Mouse (Mus musculus) ES-Bruce4 (cell line): ENCODE data around the gene B3gnt2. TPM values are rescaled to one million over a fixed set of nuclear protein-coding genes. Genes with fewer than 3 reads are reported as not detected.

Source experiments
- H3K27ac ChIP-seq: 2 replicates; pipeline ENCODE4 v1.5.1; 2012; ENCODE audit warnings: low read length, inconsistent platforms; ENCODE audit not compliant: insufficient read depth
- H3K27me3 ChIP-seq: 2 replicates; pipeline ENCODE4 v1.6.1; 2012; ENCODE audit warnings: mild to moderate bottlenecking, low read length, inconsistent platforms; ENCODE audit not compliant: control insufficient read depth, poor library complexity, insufficient read depth, severe bottlenecking
- H3K36me3 ChIP-seq: 2 replicates; pipeline ENCODE4 v1.6.1; 2012; ENCODE audit warnings: inconsistent platforms, mild to moderate bottlenecking, low read length, moderate library complexity; ENCODE audit not compliant: control insufficient read depth, poor library complexity, insufficient read depth, severe bottlenecking
- H3K4me1 ChIP-seq: one replicate; pipeline ENCODE4 v1.8.1; 2011; ENCODE audit warnings: low read length; ENCODE audit not compliant: control insufficient read depth, insufficient read depth
- H3K4me3 ChIP-seq: 2 replicates; pipeline ENCODE4 v1.5.1; 2011; ENCODE audit warnings: low read depth, mild to moderate bottlenecking, low read length
- H3K9ac ChIP-seq: 2 replicates; pipeline ENCODE4 v1.6.1; 2012; ENCODE audit warnings: low read depth, mild to moderate bottlenecking, inconsistent platforms; ENCODE audit not compliant: poor library complexity, severe bottlenecking
- H3K9me3 ChIP-seq: replicated peaks from 2 replicates; pipeline ENCODE4 v1.6.1; 2012; ENCODE audit warnings: mild to moderate bottlenecking, low read length, inconsistent platforms; ENCODE audit not compliant: control insufficient read depth, poor library complexity, insufficient read depth, severe bottlenecking
- CTCF ChIP-seq: IDR thresholded peaks from one replicate; pipeline ENCODE4 v1.8.1; 2011; ENCODE audit warnings: low read depth, low read length
- EP300 ChIP-seq: IDR thresholded peaks from 2 replicates; pipeline ENCODE4 v1.6.1; 2011; ENCODE audit warnings: low read depth, low read length; ENCODE audit not compliant: insufficient read depth
- POLR2A ChIP-seq: IDR thresholded peaks from one replicate; pipeline ENCODE4 v1.8.1; 2011; ENCODE audit warnings: low read length; ENCODE audit not compliant: insufficient read depth
- polyA plus RNA-seq: library from polyadenylated mRNA; stranded (reverse); fragments of >200 nt; gene quantifications from 2 replicates; pipeline ENCODE4 v1.2.4, GENCODE M21; 2011; ENCODE audit warnings: low read depth; ENCODE audit not compliant: missing spikeins, insufficient read depth, insufficient read length

Gene B3gnt2
- 3.5 and 16.7 TPM in 2 replicates for polyA plus RNA-seq

DNA sequence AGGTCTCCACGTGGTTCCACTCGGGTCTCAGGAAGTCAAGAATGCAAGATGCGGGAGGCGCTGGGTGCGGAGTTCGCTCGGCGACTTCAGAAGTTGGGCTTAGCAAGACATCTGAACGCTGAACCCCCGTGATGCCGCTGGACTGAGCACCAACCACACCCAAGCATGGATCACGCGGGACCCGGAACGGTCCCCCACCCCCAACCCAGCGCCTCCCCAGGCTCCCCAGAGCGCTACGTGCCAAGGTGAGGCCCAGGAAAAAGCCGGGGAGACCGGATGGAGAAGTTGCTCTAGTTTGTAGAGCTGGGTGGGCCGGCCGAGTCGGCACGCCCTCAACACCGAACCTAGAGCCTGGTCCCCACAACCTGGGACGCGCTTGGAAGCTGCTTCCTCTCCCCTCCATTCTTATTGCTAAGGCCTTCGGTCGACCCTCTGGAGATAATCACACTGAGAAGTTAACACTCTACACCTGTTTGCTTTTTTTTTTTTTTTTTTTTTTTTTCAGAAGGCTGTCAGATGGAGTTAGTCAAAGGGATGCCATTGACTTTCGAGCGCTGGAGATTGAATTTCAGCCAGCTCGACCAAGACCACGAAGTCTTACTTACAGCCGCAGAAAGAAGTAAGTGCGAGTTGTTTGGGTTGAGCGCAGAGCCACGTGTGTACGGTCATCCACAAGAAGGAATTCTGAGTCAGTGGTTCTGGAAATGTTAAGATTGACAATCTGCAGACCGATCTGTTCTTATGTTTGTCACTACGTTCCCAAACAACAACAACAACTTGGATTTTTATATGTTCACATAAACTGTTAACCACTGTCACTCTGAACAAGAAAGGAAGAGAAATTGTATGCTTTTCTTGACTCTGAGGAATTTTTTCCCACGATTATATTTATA is at the start of gene B3gnt2:
TSS of gene B3gnt2 (minus strand) at position 627 of the 893 bp plus-strand sequence.
- no peaks in the 10 kb centered on the region for H3K9me3 ChIP-seq
- 0 out of 2 replicates have a peak, but pooled peaks have one; percentile 23 for TF ChIP-seq EP300
- no peak for TF ChIP-seq POLR2A
- H3K36me3 ChIP-seq = no peaks in the 10 kb centered on the region
- peak within 1 kb of the TSS; percentile 73 for H3K27ac ChIP-seq
- H3K27me3 ChIP-seq = no peaks in the 10 kb centered on the region
- H3K9ac ChIP-seq = peak within 1 kb of the TSS; percentile 93
- H3K4me3 ChIP-seq = peak within 1 kb of the TSS; percentile 67
- H3K4me1 ChIP-seq = peaks cover 5% of the 10 kb centered on the region

DNA sequence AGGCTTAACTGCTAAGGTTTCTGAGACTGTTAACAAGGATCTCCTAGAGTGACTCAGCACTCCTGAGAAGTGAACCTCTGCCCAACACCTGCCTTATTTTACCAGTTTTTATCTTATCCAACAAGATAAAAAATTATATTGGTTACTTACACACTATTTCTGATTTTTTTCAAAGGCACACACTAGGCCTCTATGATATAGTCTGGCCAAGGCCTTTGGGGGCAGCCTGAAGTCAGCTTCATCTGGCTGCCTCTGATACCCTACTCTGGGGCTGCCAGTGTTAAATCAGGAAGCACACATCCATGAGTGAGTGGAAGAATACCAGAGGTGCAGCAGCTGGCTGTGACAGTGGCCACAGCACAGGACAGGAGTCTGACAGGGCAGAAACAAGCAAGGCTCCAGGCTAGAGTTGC is 45.7 kb upstream of the B3gnt2 start:
- Histone ChIP-seq H3K36me3 (no peaks in the 10 kb centered on the region), H3K4me1 (no peaks in the 10 kb centered on the region)

DNA sequence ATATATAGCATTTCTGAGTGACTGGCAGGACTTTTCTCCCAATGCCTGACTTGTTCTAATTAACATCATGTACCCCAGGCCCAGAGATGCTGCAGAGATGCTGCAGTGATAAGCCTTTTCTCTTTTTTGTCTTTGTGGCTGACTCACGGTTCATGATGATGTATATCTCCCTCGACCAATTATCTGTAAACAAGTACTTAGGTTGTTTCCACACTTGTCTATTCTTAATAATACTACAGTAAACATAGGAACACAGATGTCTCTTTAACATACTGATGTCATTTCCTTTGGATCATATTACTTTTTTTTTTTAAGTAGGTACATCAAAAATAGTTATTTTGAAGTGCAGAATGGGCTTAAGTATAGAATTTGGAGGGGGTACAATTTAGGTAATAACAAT is 42.2 kb upstream of the B3gnt2 start:
- no peaks in the 10 kb centered on the region; the same call in 1 of the 2 replicates for H3K36me3 ChIP-seq
- no peak overlapping the region for H3K27ac ChIP-seq
- no peak for TF ChIP-seq CTCF
- TF ChIP-seq EP300 = no peak
- no peak for TF ChIP-seq POLR2A
- no peak overlapping the region for H3K9ac ChIP-seq
- H3K4me1 ChIP-seq = peaks cover 4% of the 10 kb centered on the region
- no peaks in the 10 kb centered on the region for H3K27me3 ChIP-seq
- H3K4me3 ChIP-seq = no peak overlapping the region
- peaks cover 19% of the 10 kb centered on the region for H3K9me3 ChIP-seq

More for the DNA sequence above, 45.7 kb upstream of the B3gnt2 start:
- Histone ChIP-seq H3K4me3 (no peak overlapping the region), H3K27ac (no peak overlapping the region), H3K9me3 (peaks cover 15% of the 10 kb centered on the region), H3K27me3 (no peaks in the 10 kb centered on the region), H3K9ac (no peak overlapping the region)
- TF ChIP-seq EP300 = no peak
- no peak for TF ChIP-seq CTCF
- TF ChIP-seq POLR2A = no peak

DNA sequence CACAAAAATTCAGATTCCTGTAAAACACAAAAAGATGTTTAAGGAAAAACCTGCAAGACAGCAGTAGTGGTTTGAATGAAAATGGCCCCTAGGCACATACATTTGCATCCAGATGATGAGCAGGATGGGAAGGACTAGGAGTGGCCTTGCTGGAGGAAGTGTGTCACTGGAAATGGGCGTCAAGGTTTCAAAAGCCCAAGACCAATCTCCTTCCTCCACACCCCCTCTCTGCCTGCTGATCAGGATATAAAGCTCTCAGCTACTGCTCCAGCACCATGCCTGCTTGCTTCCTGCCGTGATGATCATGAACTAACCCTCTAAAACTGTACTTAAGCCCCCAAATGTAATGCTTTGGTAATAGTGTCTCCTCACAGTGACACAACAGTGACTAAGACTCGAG is 39.3 kb upstream of the B3gnt2 start:
- no peak overlapping the region for H3K9ac ChIP-seq
- H3K27ac ChIP-seq = peak overlapping the region; percentile 85
- H3K4me1 ChIP-seq = peaks cover 4% of the 10 kb centered on the region
- no peaks in the 10 kb centered on the region; the same call in 1 of the 2 replicates for H3K36me3 ChIP-seq
- TF ChIP-seq EP300 (no peak), POLR2A (no peak), CTCF (no peak)
- peaks cover 19% of the 10 kb centered on the region for H3K9me3 ChIP-seq
- H3K27me3 ChIP-seq = no peaks in the 10 kb centered on the region
- H3K4me3 ChIP-seq = no peak overlapping the region

DNA sequence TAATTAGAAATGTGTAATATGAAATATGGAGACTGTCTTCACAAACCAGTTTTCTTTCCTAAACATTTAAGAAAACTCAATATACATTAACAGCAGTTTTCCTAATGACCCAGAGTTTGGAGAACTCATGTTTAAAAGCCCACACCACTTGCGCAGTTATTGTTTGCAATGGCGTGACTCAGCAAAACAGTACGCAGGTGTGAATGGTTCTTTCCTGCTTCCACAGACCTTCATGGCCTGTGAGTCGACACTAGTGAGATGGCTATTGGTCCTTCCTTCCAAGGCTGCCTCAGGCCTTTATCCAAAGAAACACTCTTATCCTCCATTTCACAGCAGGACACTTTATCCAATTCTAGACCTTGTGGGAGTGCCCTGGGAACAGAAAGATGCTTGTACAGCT is 36.9 kb upstream of the B3gnt2 start:
- no peak for TF ChIP-seq EP300
- H3K27me3 ChIP-seq = no peaks in the 10 kb centered on the region
- no peak overlapping the region for H3K27ac ChIP-seq
- H3K36me3 ChIP-seq = no peaks in the 10 kb centered on the region; the same call in 1 of the 2 replicates
- peaks cover 8% of the 10 kb centered on the region; the same call in 1 of the 2 replicates for H3K9me3 ChIP-seq
- H3K9ac ChIP-seq = no peak overlapping the region
- no peak overlapping the region for H3K4me3 ChIP-seq
- peaks cover 4% of the 10 kb centered on the region for H3K4me1 ChIP-seq

DNA sequence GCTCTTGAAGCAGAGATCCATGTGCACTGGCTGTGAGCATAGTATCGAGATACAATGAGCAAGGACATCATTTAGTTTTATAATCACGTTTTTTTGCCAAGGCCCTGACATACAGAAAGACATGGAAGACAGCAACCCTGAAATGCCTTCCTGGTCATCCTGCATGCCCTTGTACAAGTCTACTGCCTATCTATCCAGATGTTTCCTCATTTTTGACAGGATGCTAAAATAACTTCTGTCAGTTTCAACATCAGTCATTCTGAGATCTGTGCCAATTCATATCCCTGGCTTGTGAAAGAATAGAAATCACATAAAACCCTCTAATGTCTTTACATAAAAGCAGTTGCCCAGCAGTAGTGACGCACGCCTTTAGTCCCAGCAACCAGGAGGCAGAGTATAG is 36.4 kb upstream of the B3gnt2 start:
- H3K27me3 ChIP-seq = no peaks in the 10 kb centered on the region
- H3K4me3 ChIP-seq = no peak overlapping the region
- H3K9me3 ChIP-seq = 0 out of 2 replicates have a peak, but pooled peaks cover 4% of the 10 kb centered on the region
- H3K9ac ChIP-seq = no peak overlapping the region
- H3K36me3 ChIP-seq = no peaks in the 10 kb centered on the region; the same call in 1 of the 2 replicates
- no peak overlapping the region for H3K27ac ChIP-seq
- TF ChIP-seq CTCF = no peak
- no peak for TF ChIP-seq EP300
- no peak for TF ChIP-seq POLR2A
- H3K4me1 ChIP-seq = peaks cover 4% of the 10 kb centered on the region
